Mouse (Mus musculus): ENCODE data around the gene Smad9.

Smad9 gene

DNA sequence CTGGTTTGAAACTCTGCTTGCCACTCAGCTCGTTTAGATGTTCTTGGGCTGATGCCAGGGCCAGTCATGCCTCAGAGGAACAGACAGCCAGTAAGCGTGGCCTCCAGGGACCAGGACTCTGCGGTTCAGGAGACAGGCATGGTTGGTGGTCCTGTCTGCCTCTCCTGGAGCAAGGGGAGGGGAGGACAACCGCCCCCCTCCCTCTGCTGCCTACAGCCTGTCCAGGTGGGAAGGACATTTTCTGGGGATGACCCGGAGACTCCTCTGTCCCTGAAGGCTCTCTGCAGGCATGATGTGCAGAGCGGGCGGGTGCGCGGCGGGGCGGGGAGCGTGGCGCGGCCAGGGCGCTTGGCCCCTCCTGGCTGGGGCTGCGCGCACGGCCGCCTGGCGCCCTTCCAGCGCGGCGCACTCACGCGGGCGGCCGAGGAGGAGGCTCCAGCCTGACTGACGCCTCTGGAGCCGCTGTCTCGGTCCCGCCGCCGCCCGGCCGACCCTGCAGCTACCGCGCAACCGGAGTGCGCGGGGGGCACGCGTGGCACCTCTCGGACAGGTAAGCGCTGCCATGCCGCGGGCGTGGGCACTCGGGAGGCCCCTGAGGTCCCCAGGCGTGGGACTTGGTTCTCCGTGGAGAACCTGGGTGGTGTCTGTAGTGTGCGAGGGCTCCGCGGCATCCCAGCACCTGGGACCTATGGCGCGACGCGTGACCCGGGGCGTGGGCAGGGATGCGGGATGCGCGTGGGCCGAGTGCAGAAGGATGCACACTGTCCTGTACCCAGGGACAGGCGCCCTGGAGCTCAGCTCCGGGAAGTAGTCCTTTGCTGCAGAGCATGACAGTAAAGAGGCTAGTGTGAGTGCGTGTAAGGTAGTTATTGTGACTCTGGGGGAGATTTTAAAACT is at the start of gene Smad9:
Smad9 (plus strand) TSS at position 438 of the 897 bp plus-strand sequence.
- peak; percentile 70 to 80 for DNase-seq

- DNase-seq, result no peak
Measured at GRCm38 (mm10) chr3:54708972-54709371, 46.4 kb upstream of the Smad9 start.

GRCm38 (mm10) chr3:54714253-54714652 is 41.1 kb upstream of the Smad9 start, which contains the start of gene Gm21958:
Gene Gm21958, minus strand, starts transcription at chr3:54714353.
- no peak for DNase-seq

DNA sequence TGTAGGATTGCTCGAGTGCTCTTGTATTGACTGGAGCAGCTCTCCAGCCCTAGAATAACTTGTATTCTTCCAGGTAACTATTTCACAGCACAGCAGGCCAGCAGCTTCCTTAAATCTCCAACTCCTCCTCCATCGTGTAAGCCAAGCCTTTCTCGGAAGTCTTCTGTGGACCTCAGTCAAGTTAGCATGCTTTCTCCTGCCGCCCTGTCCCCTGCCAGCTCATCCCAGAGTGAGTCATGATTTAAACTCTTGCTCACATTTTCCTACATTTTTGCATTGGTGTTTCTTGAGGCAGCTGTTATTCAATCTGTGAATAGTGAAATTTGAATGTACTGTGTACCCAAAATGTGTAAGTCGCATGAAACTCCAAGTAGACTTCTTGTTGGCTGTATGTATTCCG is 39.9 kb upstream of the Smad9 start:
- DNase-seq, result no peak

DNA sequence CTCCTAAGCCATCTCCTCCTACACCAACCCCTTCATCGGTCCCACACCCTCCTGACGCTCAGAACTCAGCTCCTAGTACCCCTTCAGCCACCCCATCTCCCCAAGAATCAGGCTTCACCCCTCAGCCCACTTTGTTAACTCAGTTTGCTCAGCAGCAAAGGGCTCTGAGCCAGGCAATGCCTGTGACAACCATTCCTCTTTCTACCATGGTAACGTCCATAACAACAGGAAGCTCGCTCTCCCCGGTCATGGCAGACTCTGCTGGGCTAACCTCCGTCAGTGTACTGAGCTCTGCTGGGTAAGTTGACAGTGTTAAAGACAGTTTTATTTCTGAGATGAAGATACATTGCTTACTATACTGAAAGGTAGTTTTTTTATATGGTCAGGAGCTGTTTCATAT is 38.0 kb upstream of the Smad9 start:
- DNase-seq, result no peak

- no peak for DNase-seq
Measured at GRCm38 (mm10) chr3:54718947-54719346, 36.4 kb upstream of the Smad9 start.

DNA sequence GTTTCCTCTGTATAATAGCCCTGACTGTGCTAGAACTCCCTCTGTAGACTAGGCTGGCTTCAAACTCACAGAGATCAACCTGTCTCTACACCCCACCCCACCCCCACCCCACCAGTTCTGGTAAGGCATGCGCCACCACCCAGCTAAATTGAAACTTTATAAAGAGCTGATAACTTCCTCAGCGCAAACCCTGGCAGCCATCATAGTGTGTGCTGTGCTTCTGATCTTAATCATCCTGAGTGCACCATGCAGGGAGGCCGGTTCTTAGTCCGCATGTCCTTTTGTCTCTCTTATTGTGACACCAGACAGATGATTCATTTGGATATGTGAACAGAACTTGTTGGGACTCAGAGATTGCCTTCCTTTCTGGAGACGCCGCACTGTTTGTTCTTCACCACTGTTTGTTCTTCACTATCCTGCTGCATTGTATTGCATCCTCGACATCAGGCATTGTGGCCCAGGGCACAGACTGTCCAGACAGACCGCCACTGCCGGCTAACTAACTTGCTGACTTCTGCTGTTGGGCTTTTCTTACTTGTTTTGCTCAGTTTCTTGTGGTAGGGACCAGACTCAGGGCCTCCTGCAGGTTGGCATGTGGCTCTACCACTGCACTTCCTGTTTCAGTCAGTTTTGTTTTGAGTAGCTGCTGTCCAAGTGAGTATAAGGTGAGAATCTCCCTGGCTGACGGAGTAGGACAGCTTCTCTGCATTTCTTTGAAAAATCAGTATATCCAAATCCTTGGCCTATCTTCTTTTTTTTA is 31.5 kb upstream of the Smad9 start:
- DNase-seq, result no peak

DNA sequence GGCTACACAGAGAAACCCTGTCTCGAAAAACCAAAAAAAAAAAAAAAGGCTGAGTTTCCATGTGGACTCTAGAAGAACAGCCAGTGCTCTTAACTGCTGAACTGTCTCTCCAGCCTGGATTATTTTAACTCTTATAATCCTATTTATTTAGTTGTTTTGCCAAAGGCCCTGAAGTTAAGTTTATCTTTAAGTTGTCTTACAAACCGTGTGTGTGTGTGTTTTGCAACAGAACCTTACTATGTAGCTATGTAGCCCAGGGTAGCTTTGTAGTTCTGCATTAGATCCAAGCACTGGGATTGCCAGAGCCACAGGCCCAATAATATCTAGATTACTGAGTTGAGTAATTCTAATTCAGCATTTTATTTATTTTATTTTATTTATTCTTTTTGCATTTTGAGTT is 30.0 kb upstream of the Smad9 start:
- no peak for DNase-seq

DNA sequence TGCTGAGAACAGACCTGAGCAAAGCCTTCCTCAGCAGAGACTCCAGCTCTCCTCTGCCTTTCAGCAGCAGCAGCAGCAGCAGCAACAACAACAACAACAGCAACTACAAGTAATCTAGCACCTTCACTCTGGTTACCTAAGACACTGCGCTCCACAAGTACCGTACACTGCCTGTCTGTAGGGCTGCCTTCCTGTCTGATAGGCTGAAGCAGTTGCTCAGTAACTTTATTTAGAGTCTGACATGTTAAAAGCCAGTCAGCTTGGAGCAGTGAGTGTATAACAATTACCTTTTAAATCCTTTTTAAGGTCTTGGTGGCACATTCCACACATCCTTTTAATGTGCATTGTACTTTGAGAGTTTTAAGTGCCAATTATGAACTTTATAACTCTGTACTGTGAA is 27.8 kb upstream of the Smad9 start:
- no peak for DNase-seq

DNA sequence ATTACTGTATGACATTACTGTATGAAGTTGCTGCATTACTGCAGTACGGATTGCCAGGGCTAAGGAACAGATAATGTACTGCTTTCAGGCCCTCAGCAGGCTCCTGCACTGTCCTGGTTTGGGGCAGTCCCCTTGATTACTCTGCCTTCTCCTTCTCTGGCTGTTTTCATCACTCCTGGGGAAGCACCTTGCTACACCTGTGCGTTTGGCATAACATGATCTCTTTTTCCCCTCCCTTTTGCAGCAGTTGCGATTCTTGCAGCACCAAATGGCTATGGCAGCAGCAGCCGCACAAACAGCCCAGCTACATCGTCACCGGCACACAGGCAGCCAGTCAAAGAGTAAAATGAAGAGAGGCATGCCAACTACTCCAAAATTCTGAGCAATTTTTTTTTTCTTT is 27.3 kb upstream of the Smad9 start:
- DNase-seq, result no peak

- DNase-seq, result no peak
Measured at GRCm38 (mm10) chr3:54731626-54732150, 23.7 kb upstream of the Smad9 start.

DNA sequence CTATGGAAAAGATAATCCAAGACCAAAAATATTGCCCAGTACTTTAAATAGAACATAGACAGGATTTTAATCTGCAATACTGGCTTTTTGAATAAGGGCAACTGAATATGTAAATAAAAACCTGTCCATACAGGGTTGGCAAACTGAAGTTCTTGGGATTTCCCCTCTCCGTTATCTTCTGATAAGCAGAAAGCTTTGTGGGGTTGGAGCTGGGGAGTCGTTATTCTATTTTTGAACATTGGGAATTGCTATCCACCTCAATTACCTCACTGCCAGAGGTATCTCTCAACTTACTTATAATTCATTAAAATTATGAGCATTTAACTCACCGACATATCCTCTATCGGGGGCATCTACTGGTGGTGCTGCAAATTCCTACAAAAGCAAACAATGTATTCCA is 23.0 kb upstream of the Smad9 start:
- no peak for DNase-seq

GRCm38 (mm10) chr3:54734411-54735246 is 20.8 kb upstream of the Smad9 start:
- peak; percentile 87 to 93 for DNase-seq

DNA sequence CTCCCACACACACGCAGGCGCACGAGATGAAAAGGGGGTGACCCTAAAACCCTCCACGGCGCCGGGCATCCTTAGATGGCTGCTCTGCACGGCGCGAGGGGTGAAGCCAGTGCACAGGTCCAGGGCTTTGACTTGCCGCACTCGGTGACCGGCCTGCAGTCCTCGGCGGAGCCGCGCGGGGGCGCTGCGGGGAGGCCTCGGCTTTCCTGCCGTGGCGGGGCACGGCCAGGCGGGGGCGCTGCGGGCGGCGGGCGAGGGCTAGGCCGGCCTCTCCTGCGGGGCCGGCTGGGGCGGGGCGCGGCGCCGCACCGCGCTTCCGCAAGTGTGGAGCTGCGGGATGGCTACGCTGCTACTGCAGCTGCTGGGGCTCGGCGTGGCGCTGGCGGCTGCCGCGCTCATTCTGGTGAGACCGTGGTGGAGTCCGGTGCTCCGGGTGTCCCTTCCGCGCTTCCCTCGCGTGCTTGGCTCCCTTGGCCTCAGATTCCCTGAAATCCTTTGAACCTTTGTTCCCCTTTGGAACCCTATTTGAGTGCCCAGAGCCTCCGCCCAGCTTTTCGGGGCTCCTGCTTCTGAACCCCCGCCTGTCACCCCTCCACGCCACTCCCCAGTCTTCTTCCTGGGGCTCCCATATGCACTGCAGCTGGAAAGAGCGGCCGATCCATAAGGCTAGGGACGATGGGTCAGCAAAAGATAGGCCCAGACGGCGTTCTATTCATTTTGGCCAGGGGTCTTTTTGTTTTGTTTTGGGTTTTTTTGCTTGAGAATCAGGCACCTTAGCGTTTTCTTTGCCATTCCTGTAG is 19.9 kb upstream of the Smad9 start, which contains the start of the genes Exosc8 and Alg5:
Exosc8 (minus strand) TSS at position 147 of the 800 bp plus-strand sequence.
Alg5 (plus strand) TSS at position 293 of the 800 bp plus-strand sequence.
- peak; percentile 72 to 92 for DNase-seq

GRCm38 (mm10) chr3:54736101-54736927 is 19.1 kb upstream of the Smad9 start:
- DNase-seq, result peak in 1 of 2 experiments; percentile 28

DNA sequence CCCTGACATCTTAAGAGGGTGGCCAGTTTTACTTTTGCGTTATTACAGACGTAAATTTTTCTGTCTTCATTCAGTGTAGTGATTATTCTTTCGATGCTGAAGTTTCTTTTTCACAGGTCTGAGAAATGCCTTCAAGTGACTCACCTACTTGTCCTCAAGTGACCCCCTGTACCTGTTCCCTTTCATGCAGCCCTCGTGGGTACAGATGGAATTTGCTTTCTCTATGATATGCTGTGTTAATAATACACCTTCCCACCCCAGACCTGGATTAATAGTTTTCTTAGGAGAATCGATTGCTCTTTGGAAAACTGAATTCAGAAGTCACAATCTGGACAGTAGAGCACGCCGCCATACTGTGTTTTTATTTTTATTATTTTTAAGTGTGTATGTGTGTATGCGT is 18.1 kb upstream of the Smad9 start:
- no peak for DNase-seq

GRCm38 (mm10) chr3:54741965-54742364 is 13.4 kb upstream of the Smad9 start:
- no peak for DNase-seq

DNA sequence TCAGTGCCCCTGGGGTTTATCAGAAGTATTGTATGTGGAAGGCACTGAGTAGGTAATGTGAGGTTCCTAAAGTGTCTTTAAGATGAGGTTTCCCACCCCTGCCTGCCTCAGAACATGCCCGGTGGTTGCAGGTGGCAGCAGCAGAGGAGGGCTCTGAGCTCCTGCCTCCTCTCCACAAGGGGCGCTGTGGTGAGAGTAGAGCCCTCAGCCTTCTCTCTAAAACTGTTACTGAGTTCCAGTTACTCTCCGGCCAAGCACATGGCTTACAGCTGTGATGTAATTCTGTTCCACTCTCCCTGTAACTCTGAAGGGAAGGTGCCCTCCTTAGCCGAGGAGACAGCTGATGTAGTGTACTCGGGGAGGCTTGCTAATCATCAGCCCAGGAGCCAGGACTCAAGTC is 9.6 kb upstream of the Smad9 start:
- DNase-seq, result peak in 1 of 2 experiments; percentile 61

GRCm38 (mm10) chr3:54753411-54753810 is 2.0 kb upstream of the Smad9 start:
- no peak for DNase-seq

GRCm38 (mm10) chr3:54756058-54756457 is 676 bp downstream of the Smad9 start:
- DNase-seq, result peak; percentile 29 to 39

- no peak for DNase-seq
Measured at GRCm38 (mm10) chr3:54757446-54757845, 2.1 kb downstream of the Smad9 start.
